ENCODE assay signal across 23 mouse cellular contexts in genomic region chr8:80963095-80963494, GRCm38 (mm10). TPM values are rescaled to one million over a fixed set of nuclear protein-coding genes. Genes with fewer than 3 reads are reported as not detected.
DNase-seq lines count a peak whose midpoint lies in the region; ATAC-seq lines count a peak whose summit lies in the region.
"Had no signal": no experiment of that assay in that cellular context is flagged by ENCODE, and none has a peak within 500 bp of the region (broad histone marks: within the 10 kb centered on the region; RNA-seq: fewer than 3 reads in every experiment).

No protein-coding gene starts in this region.

- WGBS in hindbrain, embryonic 16.5 days, result 95% methylated on average over 3 of the region's 3 CpGs

- H3K36me3 ChIP-seq in hindbrain, embryonic 16.5 days (ENCODE audit: control insufficient read depth, insufficient read depth, low read length), result no peaks in the 10 kb centered on the region
- H3K36me3 ChIP-seq: embryonic facial prominence, embryonic 10.5 days; embryonic facial prominence, embryonic 12.5 days; forebrain, embryonic 15.5 days; G1E had no signal

- H3K4me1 ChIP-seq in hindbrain, embryonic 16.5 days (ENCODE audit: control insufficient read depth, insufficient read depth, low read depth, low read length), result no peaks in the 10 kb centered on the region
- H3K4me1 ChIP-seq: embryonic facial prominence, embryonic 12.5 days; forebrain, embryonic 13.5 days had no signal

- H3K4me3 ChIP-seq in hindbrain, embryonic 16.5 days (ENCODE audit: low read length), result no peak overlapping the region
- H3K4me3 ChIP-seq: embryonic facial prominence, embryonic 10.5 days; embryonic facial prominence, embryonic 12.5 days; forebrain, embryonic 13.5 days; forebrain, embryonic 15.5 days had no signal

- peak; percentile 24 for DNase-seq in A20 (ENCODE audit: low read depth, low spot score)
- DNase-seq in spleen, postnatal 36 days (ENCODE audit: low spot score in 2 of 2), result no peak
- DNase-seq: adrenal gland, adult 8-10 months; adrenal gland, postnatal 14 days; adrenal gland, postnatal 36 days; B cell, adult 2 months; cerebellum, adult 11-12 months; cerebellum, adult 2 months; cerebellum, adult 9-10 months; cerebellum, postnatal 25 days; forebrain, postnatal 0 days had no signal

- no peak overlapping the region for H3K4me2 ChIP-seq in hindbrain, embryonic 16.5 days (ENCODE audit: low read length)
- H3K4me2 ChIP-seq: embryonic facial prominence, embryonic 12.5 days; forebrain, embryonic 13.5 days; forebrain, embryonic 15.5 days had no signal

- no peak overlapping the region for H3K9ac ChIP-seq in hindbrain, embryonic 16.5 days (ENCODE audit: low read depth, low read length)
- H3K9ac ChIP-seq: embryonic facial prominence, embryonic 12.5 days; forebrain, embryonic 13.5 days; forebrain, embryonic 15.5 days; forebrain, postnatal 0 days had no signal

- no peak overlapping the region for H3K27ac ChIP-seq in hindbrain, embryonic 16.5 days (ENCODE audit: low read depth, low read length)
- H3K27ac ChIP-seq: embryonic facial prominence, embryonic 10.5 days; embryonic facial prominence, embryonic 12.5 days; forebrain, embryonic 13.5 days; forebrain, embryonic 15.5 days had no signal

- no peaks in the 10 kb centered on the region for H3K27me3 ChIP-seq in hindbrain, embryonic 16.5 days (replicated peaks; ENCODE audit: control insufficient read depth, insufficient read depth, low read length)
- H3K27me3 ChIP-seq: CH12.LX; embryonic facial prominence, embryonic 12.5 days; forebrain, embryonic 13.5 days; forebrain, embryonic 15.5 days; Patski had no signal

- no peaks in the 10 kb centered on the region for H3K9me3 ChIP-seq in hindbrain, embryonic 16.5 days (ENCODE audit: control insufficient read depth, low read length)
- H3K9me3 ChIP-seq: embryonic facial prominence, embryonic 10.5 days; embryonic facial prominence, embryonic 12.5 days; forebrain, embryonic 13.5 days; forebrain, embryonic 15.5 days; G1E had no signal

- peak; percentile 84 for ATAC-seq in granulocyte monocyte progenitor cell, adult 5-6 weeks (replicated peaks; ENCODE audit: poor library complexity, severe bottlenecking)
- peak; percentile 46 for ATAC-seq in megakaryocyte progenitor cell, adult 5-6 weeks (replicated peaks; ENCODE audit: poor library complexity)
- ATAC-seq in hindbrain, embryonic 16.5 days, result no peak
- ATAC-seq: activated CD4-positive, CD25-positive, alpha-beta regulatory T cell, adult 4 months; CD4-positive, CD25-positive, alpha-beta regulatory T cell, adult 4 months; forebrain, embryonic 13.5 days; forebrain, embryonic 15.5 days; forebrain, postnatal 0 days had no signal

RNA-seq across cellular contexts. Expression of gene Usp38, which starts 51.6 kb away (rescaled TPM):
- 24.0 and 32.6 TPM in 2 replicates for total RNA-seq in granulocyte monocyte progenitor cell, adult 5-6 weeks (2014; fragmentation: Nextera tagmentation)
- 21.6 and 34.0 TPM in 2 replicates for total RNA-seq in granulocyte monocyte progenitor cell, adult 5-6 weeks (2017)
- total RNA-seq in megakaryocyte progenitor cell, adult 5-6 weeks (2015), result 33.6 and 34.4 TPM in 2 replicates
- total RNA-seq in megakaryocyte progenitor cell, adult 5-6 weeks (2017), result 28.3 and 31.6 TPM in 2 replicates
- 15.0 and 17.1 TPM in 2 replicates for polyA plus RNA-seq in hindbrain, embryonic 16.5 days (2015; fragmentation: Nextera tagmentation; extraction: Ambion mirVana)
